Mouse (Mus musculus) spleen, embryonic (tissue): ENCODE measurements around the gene 9330182O14Rik.

Experiments used
- CTCF ChIA-PET: fragments of 350-600 bp; sonication (Branson Sonifier 250); formaldehyde crosslinking; loops from one replicate; lab custom pipeline; 2022; lab: Charles Lee

9330182O14Rik gene

DNA sequence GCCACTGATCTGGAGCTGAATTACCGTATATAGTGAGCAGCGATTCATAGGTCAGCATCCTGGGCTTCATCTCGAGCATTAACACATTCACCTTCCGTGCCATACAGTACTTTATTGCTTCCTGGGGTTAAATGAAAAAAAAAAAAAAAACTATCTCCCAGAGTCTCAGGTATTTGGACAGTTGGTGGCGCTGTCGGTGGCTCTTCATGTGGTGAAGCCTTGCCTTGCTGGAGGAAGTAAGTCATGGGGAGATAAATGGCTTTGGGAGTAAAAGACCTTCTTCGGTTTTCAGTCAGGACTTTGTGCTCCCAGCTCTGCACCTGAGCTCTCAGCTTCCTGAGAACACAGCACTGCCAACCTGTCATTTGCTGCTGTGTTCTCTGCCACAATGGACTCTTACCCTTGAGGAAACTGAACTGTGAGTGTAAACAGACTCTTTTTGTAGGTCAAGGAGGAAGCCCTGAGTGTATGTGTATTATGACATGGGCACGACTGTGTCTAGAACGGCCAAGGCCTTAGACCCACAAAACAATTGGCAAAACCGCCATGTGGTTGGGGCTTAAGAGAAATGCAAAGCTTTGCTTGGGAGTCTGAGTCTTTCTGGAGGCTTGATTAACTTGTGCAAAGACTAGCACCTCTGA is at the start of gene 9330182O14Rik:
9330182O14Rik (plus strand) TSS at position 214 of the 641 bp plus-strand sequence.
- CTCF ChIA-PET: no interaction called here

DNA sequence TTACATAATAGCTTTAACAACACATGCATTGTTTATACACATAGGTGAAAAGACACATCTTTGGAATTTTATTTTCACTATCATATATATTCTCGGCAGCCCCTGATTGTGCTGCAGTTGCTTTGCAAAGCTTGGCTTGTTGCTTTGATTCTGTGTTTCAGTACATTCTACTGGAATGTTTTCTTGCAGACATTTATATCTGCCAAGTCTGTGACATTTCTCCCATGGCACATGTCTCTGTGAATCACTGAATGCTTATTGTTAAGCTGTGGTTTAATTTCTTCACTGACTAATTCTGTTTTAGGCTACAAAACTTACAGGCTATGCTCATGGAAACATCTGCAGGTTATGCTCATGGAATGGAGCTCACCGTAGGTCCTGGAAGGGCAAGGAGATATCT is 30.9 kb upstream of the 9330182O14Rik start:
- CTCF ChIA-PET: no interaction called here

DNA sequence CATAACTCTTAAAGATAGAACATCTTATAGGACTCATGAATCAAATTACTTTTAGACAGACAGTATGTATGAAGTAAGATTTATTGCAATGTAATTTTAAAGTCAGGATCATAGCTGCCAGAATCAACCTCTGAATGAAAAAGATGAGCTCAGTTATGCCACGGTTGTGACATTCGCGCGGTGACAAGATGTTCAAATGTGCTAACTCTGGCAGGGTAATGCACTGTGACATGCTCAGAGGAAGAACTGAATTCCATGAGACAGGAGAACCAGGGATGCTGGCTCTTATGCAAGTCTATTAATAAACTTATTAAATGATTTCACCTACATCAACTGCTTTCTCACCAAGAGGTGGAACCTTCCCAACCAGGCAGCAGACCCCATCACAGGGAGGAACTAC is 28.5 kb upstream of the 9330182O14Rik start:
- CTCF ChIA-PET: interaction anchor here (0.5 kb wide), 1 partner anchor 298 kb away, joined by 3 read pairs; no protein-coding TSS in a partner anchor

DNA sequence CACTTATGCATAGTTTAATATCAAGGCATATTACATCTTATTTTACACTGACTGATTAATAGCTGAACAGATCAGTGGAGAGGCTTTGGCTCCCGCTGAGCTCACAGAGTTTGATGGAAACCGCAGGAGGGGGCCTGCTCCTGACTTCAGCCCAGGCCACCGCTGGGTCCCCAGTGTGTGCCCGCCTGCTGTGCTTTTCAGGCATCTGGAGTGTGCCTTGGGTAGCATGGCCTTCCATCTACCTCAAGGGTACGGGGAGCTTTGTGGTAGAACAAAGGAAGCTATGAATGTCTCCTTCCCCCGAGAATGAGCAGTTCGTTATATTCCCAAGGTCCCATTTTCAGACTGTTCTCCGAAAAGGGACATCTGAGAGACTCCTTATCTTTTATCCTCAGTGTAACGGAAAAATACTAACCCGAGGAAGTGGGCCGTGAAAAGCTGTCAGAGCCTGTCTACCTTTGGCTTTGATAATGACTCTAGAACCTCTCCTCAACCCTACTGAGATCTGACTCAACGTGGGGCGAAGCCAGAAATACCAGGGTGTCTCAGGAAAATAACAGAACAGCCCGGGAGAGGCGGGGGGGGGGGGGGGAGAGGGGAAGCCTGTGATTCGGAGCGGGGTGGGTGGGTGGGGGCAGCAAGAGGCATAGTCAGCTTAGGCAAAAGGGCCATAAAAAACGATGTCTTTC is 20.1 kb upstream of the 9330182O14Rik start:
- CTCF ChIA-PET: no interaction called here

DNA sequence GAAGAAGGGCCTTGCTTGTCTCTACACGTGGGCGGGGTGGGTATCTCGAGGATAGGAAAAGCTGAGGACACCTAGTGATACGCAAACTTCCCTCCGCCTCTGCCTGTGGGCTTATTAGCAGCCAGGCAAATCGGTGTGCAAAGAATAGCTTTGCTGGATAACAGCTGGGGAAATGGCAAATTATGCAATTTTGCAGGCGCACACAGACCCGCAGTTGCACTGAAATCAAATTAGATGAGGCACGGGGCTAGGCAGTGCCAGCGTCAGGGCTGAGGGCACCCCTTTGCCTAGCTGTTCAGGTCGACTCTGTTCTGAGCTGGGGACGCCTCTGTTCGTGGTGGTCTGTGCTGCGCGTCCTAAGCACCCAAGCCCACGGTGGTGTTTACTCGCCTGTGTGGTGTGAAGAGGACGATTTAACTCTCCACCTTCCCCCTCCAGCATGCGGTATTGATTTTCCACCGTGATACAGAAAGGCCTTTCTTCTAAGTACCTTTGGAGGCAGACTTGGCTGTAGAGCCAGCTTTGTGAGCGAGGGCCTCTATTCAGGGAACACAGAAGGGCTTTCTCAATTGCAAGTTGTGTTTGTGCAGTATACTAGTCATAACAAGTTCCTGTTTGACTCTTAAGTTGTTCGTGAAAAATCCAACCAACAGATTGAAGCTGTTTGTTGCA is 19.4 kb upstream of the 9330182O14Rik start:
- CTCF ChIA-PET: no interaction called here

DNA sequence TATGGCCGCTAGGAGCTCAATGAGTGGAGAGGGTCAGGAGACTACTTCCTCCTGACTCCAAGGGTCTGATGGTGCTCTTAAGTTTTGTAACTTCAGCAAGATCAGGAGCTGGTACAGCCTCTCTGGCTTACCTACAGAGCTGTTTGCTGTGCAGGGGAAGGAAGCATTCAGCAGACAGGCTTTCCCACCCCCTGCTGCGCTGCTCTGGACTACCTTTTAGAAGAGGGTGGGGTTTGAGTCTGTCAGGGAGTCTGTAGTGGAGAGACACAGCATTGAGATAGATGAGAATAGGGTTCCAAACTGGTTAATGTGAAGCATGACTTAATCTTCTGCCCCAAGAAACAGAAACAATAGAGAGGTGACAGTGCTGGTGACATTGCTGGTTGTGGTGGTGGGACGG is 17.8 kb upstream of the 9330182O14Rik start:
- CTCF ChIA-PET: no interaction called here

DNA sequence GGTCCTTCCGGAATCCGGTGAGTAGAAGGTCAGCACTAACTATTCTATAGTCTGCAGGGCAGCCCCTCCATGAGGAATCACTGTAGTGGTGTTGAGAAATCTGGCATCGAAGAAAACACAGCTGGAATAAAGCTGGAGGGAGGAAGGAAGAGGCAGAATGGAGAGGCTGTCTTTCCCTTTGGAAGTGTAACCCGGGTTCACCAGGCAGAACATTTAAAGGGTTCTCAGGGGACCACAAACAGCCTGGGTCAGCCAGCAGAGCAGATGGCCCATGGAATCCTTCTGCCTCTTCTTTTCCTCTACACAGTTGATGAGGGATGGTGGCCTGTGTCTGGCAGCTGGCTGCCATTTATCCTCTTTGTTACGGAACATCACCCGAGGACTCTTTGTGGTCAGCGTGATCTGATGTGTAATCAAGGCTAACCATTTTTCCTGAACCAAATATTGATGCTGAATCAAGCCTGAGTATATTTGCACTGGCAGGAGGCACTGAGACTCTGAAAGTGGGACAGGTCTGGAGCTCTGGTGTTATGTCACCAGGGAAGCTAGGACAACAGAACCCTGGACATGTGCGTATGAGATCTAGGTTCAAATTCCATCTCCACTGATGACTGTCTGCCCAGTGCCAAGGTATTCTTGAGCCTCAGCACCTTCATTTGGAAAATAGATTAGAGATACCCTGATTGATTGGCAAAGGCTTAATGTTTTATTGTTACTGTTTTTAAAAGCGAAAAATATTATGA is 9.8 kb upstream of the 9330182O14Rik start:
- CTCF ChIA-PET: no interaction called here

DNA sequence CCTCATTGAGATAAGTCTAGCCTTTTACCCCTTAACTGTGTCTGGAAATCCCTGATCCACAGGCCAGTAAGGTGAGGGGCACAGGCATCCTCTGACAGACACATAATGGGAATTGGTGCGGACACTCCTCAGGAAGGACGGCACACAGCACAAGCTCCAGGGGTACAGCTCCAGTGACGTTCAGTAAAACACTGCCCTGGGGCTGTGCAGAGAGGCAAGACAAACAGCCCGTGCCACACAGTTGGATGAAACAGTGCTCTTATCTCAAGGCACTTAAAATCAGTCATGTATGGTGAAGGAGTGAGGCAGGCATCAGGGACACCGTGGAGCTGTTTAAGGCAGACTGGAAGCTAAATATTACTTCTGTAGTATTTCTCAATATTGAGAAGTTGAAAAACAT is 4.7 kb upstream of the 9330182O14Rik start:
- CTCF ChIA-PET: interaction anchor here (0.6 kb wide), 1 partner anchor 11 kb away, joined by 4 read pairs; no protein-coding TSS in a partner anchor

DNA sequence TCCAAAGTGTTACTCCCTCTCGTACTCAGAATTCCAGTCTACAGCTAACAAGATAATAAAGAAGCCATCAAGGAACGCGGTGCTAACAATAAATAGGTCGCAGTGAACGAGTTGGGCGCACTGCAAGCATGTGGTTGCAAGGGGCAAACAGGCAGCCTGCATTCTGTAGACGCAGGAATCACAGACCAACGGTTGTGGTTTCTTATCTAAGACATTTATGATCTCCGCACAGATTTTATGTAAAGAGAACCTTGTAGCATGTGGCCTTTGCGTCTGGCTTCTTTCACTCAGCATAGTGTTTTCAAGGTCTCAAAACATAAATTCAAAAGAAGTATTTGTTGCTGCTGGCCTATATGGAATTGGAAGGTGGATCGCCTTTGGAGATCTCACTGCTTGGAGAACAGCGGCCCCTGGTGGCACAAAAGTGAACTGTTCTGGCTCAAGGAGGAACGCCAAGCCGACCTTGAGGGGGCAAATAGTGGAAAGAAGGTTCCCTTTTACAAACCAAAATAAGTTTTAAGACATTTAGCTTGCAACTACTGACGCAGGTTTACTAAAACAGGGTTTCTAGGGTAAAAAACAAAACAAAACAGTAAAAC is 3.2 kb upstream of the 9330182O14Rik start:
- CTCF ChIA-PET: interaction anchor here (1.2 kb wide), 1 partner anchor 10 kb away, joined by 3 read pairs; no protein-coding TSS in a partner anchor

DNA sequence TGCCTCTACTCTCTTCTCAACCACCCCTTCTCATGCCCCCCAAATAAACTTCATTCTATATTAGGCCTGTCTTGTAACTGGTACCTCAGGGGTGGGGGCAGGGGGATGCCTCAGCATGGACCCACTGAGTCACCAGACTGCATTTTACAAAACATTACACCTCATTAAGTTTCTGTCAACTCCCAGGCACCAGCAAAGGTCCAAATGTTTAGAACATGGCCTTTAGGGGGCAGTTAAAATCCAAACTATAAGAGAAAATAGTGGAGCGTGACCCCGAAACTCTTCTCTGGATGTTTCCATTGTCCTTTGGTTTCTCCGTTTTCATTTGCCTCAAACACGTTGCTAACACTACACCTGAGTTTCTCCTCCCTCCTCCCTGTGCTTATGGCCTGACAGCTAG is 1.8 kb upstream of the 9330182O14Rik start:
- CTCF ChIA-PET: interaction anchor here (0.5 to 1.2 kb wide), 2 partner anchors 12 to 35 kb away, joined by 3 to 5 read pairs; no protein-coding TSS in a partner anchor

DNA sequence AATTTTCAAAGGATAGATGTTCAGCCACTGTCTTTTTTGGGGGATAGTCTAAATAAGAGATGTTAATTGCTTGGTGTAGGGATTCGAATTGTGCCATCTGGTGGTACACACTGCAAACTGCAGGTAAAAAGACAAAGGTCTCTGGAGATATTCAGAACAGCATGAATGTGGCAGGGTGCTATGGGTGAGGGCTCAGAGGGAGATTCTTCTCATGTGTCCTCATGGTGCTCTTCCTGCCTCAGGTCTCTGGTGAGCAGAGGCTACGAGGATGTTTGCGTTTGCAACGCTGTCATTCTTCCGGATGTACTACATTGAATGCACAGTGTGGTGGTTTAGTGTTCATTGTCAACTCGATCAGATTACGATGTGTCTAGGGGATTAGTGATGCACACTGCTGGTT is 10.1 kb downstream of the 9330182O14Rik start:
- CTCF ChIA-PET: interaction anchor here (0.6 kb wide), 1 partner anchor 1922 kb away, joined by 4 read pairs; no protein-coding TSS in a partner anchor

DNA sequence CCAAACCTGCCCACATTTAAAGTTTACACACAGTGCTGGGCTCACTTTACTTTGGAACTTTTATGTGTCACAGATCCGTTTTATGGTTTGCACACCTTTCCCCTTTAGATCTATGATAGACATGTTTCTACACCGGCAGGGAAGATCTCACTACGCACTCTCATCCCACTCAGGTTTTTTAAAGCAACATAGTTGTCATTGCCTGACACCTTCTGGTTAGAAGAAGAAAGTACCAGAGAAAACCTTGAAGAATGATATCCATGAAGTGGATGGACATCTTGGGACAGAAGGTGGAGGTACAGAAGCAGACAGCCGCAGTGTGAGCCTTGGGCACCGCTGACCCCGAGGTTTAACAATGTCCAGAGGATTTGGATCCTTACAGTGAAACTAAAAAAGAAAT is 23.5 kb downstream of the 9330182O14Rik start:
- CTCF ChIA-PET: no interaction called here

DNA sequence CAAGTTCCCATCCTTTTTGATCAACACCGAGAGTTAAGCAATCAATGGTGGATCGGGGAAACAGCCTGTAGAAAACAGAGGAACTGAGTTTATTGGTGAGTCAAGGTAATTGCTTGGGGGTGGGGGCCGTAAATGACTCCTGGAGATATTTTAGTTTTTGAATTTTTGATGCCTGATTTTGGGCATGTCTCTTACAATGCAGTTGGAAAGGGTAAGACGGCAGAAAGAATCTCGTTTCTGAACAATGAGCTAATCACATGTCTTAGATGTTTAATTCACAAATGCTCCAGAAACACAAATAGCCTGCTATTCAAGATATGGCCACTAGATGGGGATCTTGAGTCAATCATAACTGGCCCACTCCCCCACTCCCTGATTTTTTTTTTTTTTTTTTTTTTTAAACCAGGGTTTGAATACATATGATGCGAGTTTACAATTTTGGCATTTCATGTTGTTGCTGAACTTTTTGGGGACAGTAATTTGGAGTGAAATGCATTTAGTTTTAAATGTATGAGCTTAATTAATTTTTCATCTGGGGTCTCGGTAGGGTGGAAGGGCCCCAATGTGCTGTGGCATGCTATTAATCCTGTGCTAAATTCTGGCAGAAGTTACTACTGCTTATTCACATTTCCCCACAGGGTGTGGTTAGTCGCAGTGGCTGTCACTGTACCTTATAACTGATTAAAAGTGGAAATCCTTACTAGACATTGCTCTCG is 32.6 kb downstream of the 9330182O14Rik start:
- CTCF ChIA-PET: interaction anchor here (0.7 kb wide), 2 partner anchors 34 to 111 kb away, joined by 5 to 12 read pairs; no protein-coding TSS in a partner anchor

DNA sequence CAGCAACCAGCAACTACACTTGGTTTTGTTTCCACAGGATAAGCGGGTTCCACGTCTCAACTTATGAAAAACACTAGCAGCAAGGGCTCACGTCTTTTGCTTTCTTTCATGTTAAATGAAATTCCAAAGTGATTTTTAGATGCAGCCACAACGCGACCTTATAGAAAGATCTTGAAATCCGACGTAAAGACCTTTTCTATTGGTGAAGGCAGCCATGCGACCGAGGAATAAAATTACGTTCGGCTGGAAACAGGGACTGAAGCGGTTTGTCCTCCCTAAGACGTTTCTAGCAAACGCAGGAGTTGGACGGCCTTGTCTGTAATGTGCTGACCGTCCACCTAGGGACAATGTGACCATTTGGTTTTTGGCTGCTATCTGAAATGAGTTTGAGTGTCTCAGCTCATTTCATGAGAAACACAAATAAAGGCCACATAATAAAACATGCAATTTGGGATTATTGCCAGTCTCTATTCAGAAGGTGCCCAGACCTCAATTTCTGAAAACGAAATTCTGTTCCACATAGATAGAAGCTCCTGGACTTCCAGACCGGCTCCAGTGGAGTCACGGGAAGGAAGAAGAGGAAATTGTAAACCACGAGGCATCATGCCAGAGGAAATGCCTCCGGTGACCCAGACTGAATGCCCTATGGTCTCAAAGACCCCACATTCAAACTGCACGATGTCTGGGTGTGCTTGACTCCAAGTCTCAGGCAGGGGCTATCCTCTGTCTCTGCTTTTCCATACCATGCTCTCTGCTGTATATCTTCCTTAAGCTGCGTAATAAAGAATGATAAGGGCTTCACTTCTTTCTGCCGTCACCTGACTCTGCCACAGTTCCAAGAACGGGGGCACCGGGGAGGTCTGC is 33.3 kb downstream of the 9330182O14Rik start:
- CTCF ChIA-PET: interaction anchor here (0.7 kb wide), 1 partner anchor 35 kb away, joined by 5 read pairs; no protein-coding TSS in a partner anchor

DNA sequence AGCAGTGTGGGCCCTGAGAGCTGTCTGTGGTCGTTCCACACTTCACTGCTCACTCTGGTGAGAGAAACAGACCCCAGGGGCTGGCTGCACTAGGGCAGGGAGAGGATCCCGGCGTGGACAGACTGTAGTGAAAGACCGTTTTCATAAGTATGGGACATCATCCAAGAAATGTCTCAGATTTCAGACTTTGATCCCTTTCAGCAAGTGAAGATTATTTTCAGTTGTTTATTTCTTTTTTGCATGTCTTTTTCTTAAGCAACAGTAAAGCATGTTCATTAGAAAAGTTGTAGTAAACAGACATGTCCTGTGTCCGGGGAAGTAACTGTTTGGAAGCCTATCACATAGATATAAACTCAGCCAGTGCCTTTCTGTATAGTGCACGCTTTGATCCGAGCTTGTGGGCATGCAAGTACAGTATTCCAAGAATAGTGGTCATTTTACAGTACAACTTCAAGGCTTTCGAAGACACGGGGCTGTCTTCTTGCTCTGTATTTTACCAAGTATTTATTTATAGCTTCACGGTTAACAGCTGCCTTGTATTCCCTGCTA is 34.0 kb downstream of the 9330182O14Rik start:
- CTCF ChIA-PET: no interaction called here

DNA sequence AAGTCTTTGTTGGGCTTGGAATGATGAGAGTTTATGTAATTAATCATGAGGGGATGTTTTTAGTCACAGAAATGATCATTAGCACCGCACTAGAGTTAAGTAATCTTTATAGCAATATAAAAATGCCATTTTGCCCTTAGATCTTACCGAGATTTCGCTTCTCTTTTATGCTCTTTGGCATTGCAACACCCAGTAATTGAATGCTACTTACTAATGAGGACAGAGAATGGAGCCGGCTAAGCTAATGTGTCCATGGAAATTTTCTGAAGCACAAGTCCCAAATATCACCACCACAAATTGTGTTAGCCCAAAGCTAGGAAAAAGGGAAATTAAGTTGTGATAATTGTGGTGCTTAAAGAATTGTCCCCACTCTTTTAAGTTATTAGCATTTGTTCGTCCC is 34.9 kb downstream of the 9330182O14Rik start:
- CTCF ChIA-PET: no interaction called here

DNA sequence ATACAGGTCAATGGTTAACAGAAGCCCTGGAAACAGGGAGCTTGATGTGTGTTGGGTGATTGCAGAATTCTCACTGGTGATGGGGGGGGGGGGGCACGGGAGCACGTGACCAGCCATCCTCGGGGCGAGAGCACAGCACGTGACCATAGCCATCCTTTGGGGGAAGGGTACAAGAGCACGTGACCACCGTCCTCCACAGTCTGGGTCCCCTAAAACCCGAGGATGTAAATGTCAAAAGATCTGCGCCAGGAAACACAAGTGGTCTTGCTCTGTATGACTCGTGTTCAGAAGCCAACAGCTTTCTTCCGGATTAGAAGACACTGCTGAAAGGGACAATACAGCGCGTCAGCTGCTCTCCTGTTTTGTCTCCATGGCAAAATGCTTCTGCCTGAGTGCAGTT is 35.5 kb downstream of the 9330182O14Rik start:
- CTCF ChIA-PET: no interaction called here

DNA sequence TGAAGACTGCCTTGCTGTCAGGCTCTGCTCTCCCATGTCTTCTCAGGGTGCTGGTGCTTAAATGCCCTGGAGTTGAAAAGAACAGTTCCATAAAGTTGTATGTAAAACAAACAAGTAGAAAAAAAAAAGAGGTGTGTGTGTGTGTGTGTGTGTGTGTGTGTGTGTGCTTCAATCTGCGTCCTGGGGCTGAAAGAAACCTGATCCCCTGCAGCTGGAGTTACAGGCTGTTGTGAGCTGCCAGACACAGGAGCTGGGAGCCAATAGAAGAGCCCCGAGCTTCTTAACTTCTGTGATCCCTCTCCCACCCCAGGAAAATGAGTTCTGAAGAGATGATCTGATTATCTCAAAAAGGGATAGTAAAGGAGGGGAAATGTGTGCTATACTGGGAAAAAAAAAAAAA is 45.3 kb downstream of the 9330182O14Rik start:
- CTCF ChIA-PET: no interaction called here

DNA sequence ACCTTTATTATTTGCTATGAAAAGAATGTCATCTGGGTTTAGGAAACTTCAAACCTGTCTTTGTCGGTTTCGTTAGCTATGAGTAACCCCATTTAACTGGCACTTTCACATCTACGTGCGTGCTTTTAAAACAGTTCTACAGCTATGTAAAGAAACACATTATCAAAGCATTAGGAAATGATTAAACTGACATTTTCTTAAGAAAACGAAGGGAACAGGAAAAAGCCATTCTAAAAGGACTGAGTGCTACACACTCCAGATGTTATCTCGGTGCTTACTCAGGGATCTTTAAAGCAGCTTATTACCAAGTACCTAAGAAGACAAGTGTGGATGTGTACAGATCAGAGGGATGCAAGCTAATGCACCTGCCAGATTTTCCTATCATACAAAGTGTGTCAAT is 52.9 kb downstream of the 9330182O14Rik start:
- CTCF ChIA-PET: no interaction called here
